Mouse (Mus musculus) CH12.LX (cell line): ENCODE data around the gene Fam217b. TPM values are rescaled to one million over a fixed set of nuclear protein-coding genes. Genes with fewer than 3 reads are reported as not detected.

Source experiments
- DNase-seq: peaks from one replicate; pipeline ENCODE4 v3.0.0-alpha.2; 2013; ENCODE audit errors: extremely low read depth
- H3K27ac ChIP-seq: 2 replicates; pipeline ENCODE4 v1.5.1; 2012; ENCODE audit warnings: low read depth, mild to moderate bottlenecking, control low read depth, moderate library complexity; ENCODE audit not compliant: insufficient read depth
- H3K27me3 ChIP-seq: replicated peaks from 2 replicates; pipeline ENCODE3; 2012; ENCODE audit warnings: inconsistent platforms
- H3K36me3 ChIP-seq, 2 experiments: replicated peaks in 1 of 2; 2 replicates each; pipeline versions ENCODE3 to v1.6.1; 2012; ENCODE audit warnings: inconsistent platforms in 1 of 2, low read length in 1 of 2, mild to moderate bottlenecking in 1 of 2, mixed read lengths in 1 of 2, moderate library complexity in 1 of 2; ENCODE audit not compliant: control insufficient read depth in 1 of 2, insufficient read depth in 1 of 2
- H3K4me1 ChIP-seq, 2 experiments: 2 replicates each; pipeline ENCODE4 v1.6.1; 2012; ENCODE audit warnings: inconsistent platforms in 1 of 2, moderate library complexity in 1 of 2; ENCODE audit not compliant: insufficient read depth in 2 of 2, control insufficient read depth in 1 of 2
- H3K4me2 ChIP-seq: 2 replicates; pipeline ENCODE4 v1.6.1; 2012; ENCODE audit warnings: low read depth, mild to moderate bottlenecking, control low read depth; ENCODE audit not compliant: poor library complexity, insufficient read depth, severe bottlenecking
- H3K4me3 ChIP-seq, 3 experiments: fragments of 150-350 bp in 1 of 3; sonication (generic) in 1 of 3; replicated peaks in 1 of 3; 2 replicates each; pipeline versions ENCODE3 to v1.5.1; 2011 to 2012; ENCODE audit warnings: low read depth in 2 of 3, low read length in 2 of 3, mild to moderate bottlenecking in 2 of 3, moderate library complexity in 2 of 3, control low read depth in 1 of 3, improper control_type of control experiment in 1 of 3, inconsistent platforms in 1 of 3, mixed read lengths in 1 of 3; ENCODE audit not compliant: poor library complexity in 1 of 3
- H3K79me2 ChIP-seq: replicated peaks from 2 replicates; pipeline ENCODE4 v1.6.1; 2012; ENCODE audit warnings: mild to moderate bottlenecking, moderate library complexity; ENCODE audit not compliant: control insufficient read depth, poor library complexity, insufficient read depth, severe bottlenecking; ENCODE audit errors: extremely low read depth
- H3K9ac ChIP-seq: 2 replicates; pipeline ENCODE4 v1.6.1; 2012; ENCODE audit warnings: low read depth, mild to moderate bottlenecking, control low read depth, moderate library complexity; ENCODE audit not compliant: insufficient read depth
- H3K9me3 ChIP-seq: replicated peaks from 2 replicates; pipeline ENCODE3; 2012; ENCODE audit warnings: low read length, inconsistent platforms, mixed read lengths
- BHLHE40 ChIP-seq: IDR thresholded peaks from 2 replicates; pipeline ENCODE4 v1.6.1; 2011; ENCODE audit warnings: mild to moderate bottlenecking, low read depth, low read length, improper control_type of control experiment
- CHD2 ChIP-seq: IDR thresholded peaks from 2 replicates; pipeline ENCODE4 v1.6.1; 2011; ENCODE audit warnings: low read length, improper control_type of control experiment
- E2F4 ChIP-seq: IDR thresholded peaks from 2 replicates; pipeline ENCODE4 v1.6.1; 2011; ENCODE audit warnings: low read depth, low read length, improper control_type of control experiment; ENCODE audit not compliant: insufficient replicate concordance
- ELF1 ChIP-seq: IDR thresholded peaks from 2 replicates; pipeline ENCODE4 v1.6.1; 2014; ENCODE audit warnings: low read depth, mild to moderate bottlenecking, inconsistent platforms, low read length, improper control_type of control experiment
- EP300 ChIP-seq: IDR thresholded peaks from 2 replicates; pipeline ENCODE4 v1.6.1; 2011; ENCODE audit warnings: low read length, improper control_type of control experiment
- ETS1 ChIP-seq: conservative IDR thresholded peaks from 2 replicates; pipeline ENCODE4 v1.6.1; 2012; ENCODE audit warnings: low read depth, mild to moderate bottlenecking, inconsistent platforms, low read length, improper control_type of control experiment, moderate library complexity
- GABPA ChIP-seq: IDR thresholded peaks from 2 replicates; pipeline ENCODE4 v1.6.1; 2012; ENCODE audit warnings: low read depth, low read length, improper control_type of control experiment, inconsistent platforms; ENCODE audit not compliant: insufficient replicate concordance
- IRF4 ChIP-seq: IDR thresholded peaks from 2 replicates; pipeline ENCODE4 v1.6.1; 2014; ENCODE audit warnings: low read depth, mild to moderate bottlenecking, inconsistent platforms, low read length, improper control_type of control experiment
- JUN ChIP-seq: IDR thresholded peaks from 2 replicates; pipeline ENCODE4 v1.6.1; 2011; ENCODE audit warnings: low read depth, mild to moderate bottlenecking, low read length, improper control_type of control experiment, moderate library complexity; ENCODE audit not compliant: insufficient read depth
- MAFK ChIP-seq: IDR thresholded peaks from 2 replicates; pipeline ENCODE4 v1.6.1; 2011; ENCODE audit warnings: low read length, improper control_type of control experiment; ENCODE audit not compliant: insufficient replicate concordance
- MAZ ChIP-seq: IDR thresholded peaks from 2 replicates; pipeline ENCODE4 v1.6.1; 2012; ENCODE audit warnings: low read depth, mild to moderate bottlenecking, inconsistent platforms, low read length, improper control_type of control experiment, moderate library complexity
- MXI1 ChIP-seq: IDR thresholded peaks from 2 replicates; pipeline ENCODE4 v1.6.1; 2011; ENCODE audit warnings: mild to moderate bottlenecking, low read depth, low read length, improper control_type of control experiment
- MYC ChIP-seq: IDR thresholded peaks from 2 replicates; pipeline ENCODE4 v1.6.1; 2011; ENCODE audit warnings: low read depth, mild to moderate bottlenecking, improper control_type of control experiment, low read length
- NRF1 ChIP-seq: IDR thresholded peaks from 2 replicates; pipeline ENCODE4 v1.6.1; 2014; ENCODE audit warnings: low read depth, mild to moderate bottlenecking, inconsistent platforms, low read length, improper control_type of control experiment, moderate library complexity
- PAX5 ChIP-seq: IDR thresholded peaks from 2 replicates; pipeline ENCODE4 v1.6.1; 2012; ENCODE audit warnings: low read length, inconsistent platforms, mixed read lengths
- SMC3 ChIP-seq: IDR thresholded peaks from 2 replicates; pipeline ENCODE4 v1.6.1; 2011; ENCODE audit warnings: low read depth, low read length, improper control_type of control experiment
- TCF12 ChIP-seq: IDR thresholded peaks from 2 replicates; pipeline ENCODE4 v1.6.1; 2014; ENCODE audit warnings: low read depth, mild to moderate bottlenecking, inconsistent platforms, low read length, improper control_type of control experiment
- UBTF ChIP-seq: IDR thresholded peaks from 2 replicates; pipeline ENCODE4 v1.6.1; 2012; ENCODE audit warnings: low read depth, mild to moderate bottlenecking, inconsistent platforms, low read length, improper control_type of control experiment, moderate library complexity
- USF1 ChIP-seq: IDR thresholded peaks from 2 replicates; pipeline ENCODE4 v1.6.1; 2014; ENCODE audit warnings: low read depth, mild to moderate bottlenecking, inconsistent platforms, low read length, improper control_type of control experiment
- ZKSCAN1 ChIP-seq: IDR thresholded peaks from 2 replicates; pipeline ENCODE4 v1.6.1; 2012; ENCODE audit warnings: low read depth, inconsistent platforms, low read length, improper control_type of control experiment, borderline replicate concordance
- ZMIZ1 ChIP-seq: IDR thresholded peaks from 2 replicates; pipeline ENCODE4 v1.6.1; 2012; ENCODE audit warnings: low read depth, mild to moderate bottlenecking, inconsistent platforms, low read length, improper control_type of control experiment
- ZNF384 ChIP-seq: IDR thresholded peaks from 2 replicates; pipeline ENCODE4 v1.6.1; 2012; ENCODE audit warnings: low read depth, low read length, improper control_type of control experiment, inconsistent platforms
- dilution Hi-C: fragments of 300-500 bp; cut with MboI; formaldehyde crosslinking; loops from 2 replicates; pipeline ENCODE4 v1.14.3; 2020; ENCODE audit warnings: low sequenced_read_pairs; ENCODE audit not compliant: extremely low pct_unique_long_range_greater_than_20kb, extremely low pct_ligation_motif_present
- in situ Hi-C: fragments of 300-500 bp; cut with MboI; formaldehyde crosslinking; loops from 3 replicates; pipeline ENCODE4 v1.14.3; 2019; ENCODE audit warnings: low sequenced_read_pairs, low pct_ligation_motif_present, low pct_unique_long_range_greater_than_20kb, mixed read lengths
- polyA plus RNA-seq: library from polyadenylated mRNA; unstranded; fragments of >175 nt; gene quantifications from 2 replicates; pipeline ENCODE4 v1.2.1, GENCODE M21; 2012; ENCODE audit warnings: low read depth; ENCODE audit not compliant: insufficient read length
- total RNA-seq, 2 experiments: library from RNA; depleted of rRNA; stranded (reverse); fragments of 300-350 nt in 1 of 2; fragments of >200 nt in 1 of 2; gene quantifications; 2 replicates each; pipeline ENCODE4 v1.2.3; 2012 to 2014

The Fam217b gene
- total and polyA plus RNA-seq, 3 experiments, result 0.05 to 0.08 TPM; not detected in 1

GRCm38 (mm10) chr2:178421603-178422002 lies 7.3 kb downstream of the Fam217b start:
- no peaks in the 10 kb centered on the region for H3K4me1 ChIP-seq
- H3K4me2 ChIP-seq, result no peak overlapping the region
- H3K9me3 ChIP-seq, result peaks cover 5% of the 10 kb centered on the region
- no peaks in the 10 kb centered on the region for H3K36me3 ChIP-seq
- H3K4me3 ChIP-seq, result no peak overlapping the region
- no peak overlapping the region for H3K9ac ChIP-seq
- dilution Hi-C loops, result no loop called here
- H3K27ac ChIP-seq, result no peak overlapping the region
- no peak for DNase-seq
- no peaks in the 10 kb centered on the region for H3K79me2 ChIP-seq
- in situ Hi-C loops, result no loop called here
- H3K27me3 ChIP-seq, result peaks cover 12% of the 10 kb centered on the region
- no peak for TF ChIP-seq SMC3
- no peak for TF ChIP-seq IRF4
- no peak for TF ChIP-seq MAFK
- no peak for TF ChIP-seq ELF1
- TF ChIP-seq BHLHE40, result no peak
- no peak for TF ChIP-seq MXI1
- no peak for TF ChIP-seq ZKSCAN1
- TF ChIP-seq GABPA, result no peak
- no peak for TF ChIP-seq MYC
- no peak for TF ChIP-seq ZNF384
- no peak for TF ChIP-seq ZMIZ1
- TF ChIP-seq UBTF, result no peak
- TF ChIP-seq USF1, result no peak
- no peak for TF ChIP-seq EP300

GRCm38 (mm10) chr2:178422186-178422585 lies 7.9 kb downstream of the Fam217b start:
- Histone ChIP-seq H3K27me3 (peaks cover 15% of the 10 kb centered on the region), H3K79me2 (no peaks in the 10 kb centered on the region), H3K36me3 (no peaks in the 10 kb centered on the region), H3K4me3 (no peak overlapping the region), H3K4me1 (no peaks in the 10 kb centered on the region), H3K9ac (no peak overlapping the region), H3K9me3 (peaks cover 5% of the 10 kb centered on the region), H3K27ac (no peak overlapping the region), H3K4me2 (no peak overlapping the region)
- in situ Hi-C loops, result no loop called here
- no peak for TF ChIP-seq MAZ
- TF ChIP-seq E2F4, result no peak
- DNase-seq, result no peak
- dilution Hi-C loops, result no loop called here

- no peak for DNase-seq
- Histone ChIP-seq H3K9me3 (peaks cover 3% of the 10 kb centered on the region), H3K27me3 (peaks cover 23% of the 10 kb centered on the region), H3K36me3 (no peaks in the 10 kb centered on the region), H3K79me2 (no peaks in the 10 kb centered on the region), H3K27ac (no peak overlapping the region), H3K4me1 (no peaks in the 10 kb centered on the region), H3K9ac (no peak overlapping the region), H3K4me3 (no peak overlapping the region), H3K4me2 (no peak overlapping the region)
- in situ Hi-C loops, result no loop called here
- TF ChIP-seq E2F4, result no peak
- TF ChIP-seq ZKSCAN1, result no peak
- TF ChIP-seq PAX5, result no peak
- TF ChIP-seq ETS1, result no peak
- no peak for TF ChIP-seq ZMIZ1
- no peak for TF ChIP-seq USF1
- TF ChIP-seq MAFK, result no peak
- TF ChIP-seq JUN, result no peak
- TF ChIP-seq GABPA, result no peak
- no peak for TF ChIP-seq NRF1
- TF ChIP-seq TCF12, result no peak
- TF ChIP-seq CHD2, result no peak
- dilution Hi-C loops, result no loop called here
Observed at GRCm38 (mm10) chr2:178423223-178423622, 8.9 kb downstream of the Fam217b start.
